Mouse (Mus musculus): ENCODE data around the gene Rprd1b.
"Not testable (repeated sequence)": the region's sequence is repeated elsewhere in the genome, so short reads cannot be mapped to it uniquely, and the experiment has no call there.

The Rprd1b gene

DNA sequence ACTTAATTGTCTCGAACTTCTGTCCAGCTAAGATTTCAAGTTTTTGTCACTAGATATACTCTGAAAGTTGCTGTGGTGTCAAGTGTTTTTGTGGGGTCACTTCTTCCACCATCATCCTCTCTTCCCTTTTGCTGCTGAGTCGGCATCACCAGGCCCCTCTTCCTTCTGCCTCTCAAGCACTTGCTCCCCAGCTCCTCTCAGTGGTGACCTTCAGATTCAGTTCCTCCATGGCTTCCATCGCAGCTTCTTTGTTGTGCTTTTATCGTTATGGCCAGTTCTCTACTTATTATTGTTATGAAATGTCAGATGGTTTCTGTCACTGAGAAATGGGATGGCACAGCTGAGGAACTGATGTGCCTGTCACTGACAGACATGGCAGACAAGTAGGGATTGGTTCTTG, 17.9 kb downstream of the Rprd1b start:
- DNase-seq, result no peak

DNA sequence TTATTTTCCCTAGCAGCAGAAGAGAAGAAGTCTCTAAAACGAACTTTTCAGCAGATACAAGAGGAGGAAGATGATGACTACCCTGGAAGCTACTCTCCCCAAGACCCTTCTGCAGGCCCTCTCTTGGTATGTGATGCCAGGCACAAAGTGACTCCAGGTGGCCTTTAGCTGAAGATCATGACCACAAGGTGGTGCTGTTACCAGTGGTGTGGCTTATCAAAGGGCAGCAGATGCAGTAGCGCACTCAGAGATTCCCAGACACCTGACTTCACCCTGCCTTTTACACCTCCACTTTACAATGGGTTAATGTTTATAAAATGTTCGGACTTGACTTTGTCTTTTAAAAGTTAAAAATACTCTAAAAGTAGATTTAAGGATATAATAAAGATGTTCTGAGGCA, 19.6 kb downstream of the Rprd1b start:
- peak; percentile 69 to 83 for DNase-seq

DNA sequence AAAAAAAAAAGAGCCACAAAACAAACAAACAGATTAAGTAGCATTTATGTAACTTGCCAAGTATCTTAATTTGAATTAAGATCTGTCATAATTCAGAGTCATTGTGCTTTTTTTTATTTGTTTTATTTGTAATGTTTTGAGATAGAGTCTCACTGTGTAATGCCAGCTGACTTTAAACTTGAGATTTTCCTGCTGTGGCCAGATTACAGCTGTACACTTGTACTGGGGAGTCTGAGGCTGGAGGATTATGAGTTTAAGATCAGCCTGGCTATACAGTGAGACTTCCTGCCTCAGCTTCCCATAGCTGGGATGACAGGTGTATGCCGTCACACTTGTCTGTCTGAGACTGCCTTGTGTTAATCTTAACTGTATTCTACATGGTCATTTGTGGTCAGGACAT, 20.4 kb downstream of the Rprd1b start:
- DNase-seq, result no peak

DNA sequence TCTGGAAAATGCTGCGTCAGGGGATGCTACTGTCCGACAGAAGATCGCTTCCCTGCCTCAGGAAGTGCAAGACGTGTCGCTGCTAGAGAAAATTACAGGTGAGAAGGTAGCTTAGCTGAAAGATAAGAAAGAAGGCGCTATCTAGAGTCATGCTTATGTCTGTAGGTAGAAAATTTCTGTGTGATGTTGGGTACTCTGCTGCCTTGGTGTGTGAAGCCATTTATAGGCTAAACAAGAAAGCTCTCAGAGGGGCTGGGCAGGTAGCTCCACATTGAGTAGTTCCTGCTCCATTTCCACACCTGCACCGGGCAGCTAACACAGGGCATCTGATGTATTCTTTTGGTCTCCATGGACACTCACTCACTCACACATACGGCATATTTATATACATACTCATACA, 21.8 kb downstream of the Rprd1b start:
- DNase-seq, result no peak

DNA sequence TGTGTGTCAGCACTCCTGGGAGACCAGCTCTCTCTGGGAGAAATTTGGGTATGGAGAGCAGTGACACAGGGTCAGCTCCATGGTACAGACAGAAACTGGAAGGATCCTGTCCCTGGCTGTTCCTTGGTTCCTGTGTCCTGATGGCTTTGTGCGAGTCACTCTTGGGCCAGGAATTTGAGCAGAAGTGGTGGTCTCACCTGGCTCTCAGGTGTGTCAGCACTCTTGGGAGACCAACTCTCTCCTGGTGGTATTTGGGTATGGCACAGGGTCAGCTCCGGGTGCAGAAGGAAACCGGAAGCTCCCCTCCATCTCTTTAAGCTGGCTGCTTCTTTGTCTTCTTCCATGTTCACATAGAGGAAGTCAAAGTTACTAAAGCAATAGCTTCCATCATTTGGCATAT, 26.3 kb downstream of the Rprd1b start:
- no peak for DNase-seq

DNA sequence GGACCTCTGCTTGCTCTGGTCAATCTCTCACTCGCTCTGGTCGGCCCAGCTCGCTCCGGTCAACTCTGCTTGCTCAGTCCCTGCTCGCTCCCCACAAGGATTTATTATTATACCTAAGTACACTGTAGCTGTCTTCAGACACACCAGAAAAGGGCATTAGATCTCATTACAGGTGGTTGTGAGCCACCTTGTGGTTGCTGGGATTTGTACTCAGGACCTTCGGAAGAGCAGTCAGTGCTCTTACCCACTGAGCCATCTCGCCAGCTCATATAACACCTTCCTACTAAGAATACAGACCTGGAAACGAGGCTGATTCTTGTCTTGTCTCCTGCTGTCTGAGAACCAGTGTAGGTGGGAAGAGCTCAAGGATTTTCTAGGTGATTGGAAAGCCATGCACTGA, 27.1 kb downstream of the Rprd1b start:
- not testable (repeated sequence) for DNase-seq

DNA sequence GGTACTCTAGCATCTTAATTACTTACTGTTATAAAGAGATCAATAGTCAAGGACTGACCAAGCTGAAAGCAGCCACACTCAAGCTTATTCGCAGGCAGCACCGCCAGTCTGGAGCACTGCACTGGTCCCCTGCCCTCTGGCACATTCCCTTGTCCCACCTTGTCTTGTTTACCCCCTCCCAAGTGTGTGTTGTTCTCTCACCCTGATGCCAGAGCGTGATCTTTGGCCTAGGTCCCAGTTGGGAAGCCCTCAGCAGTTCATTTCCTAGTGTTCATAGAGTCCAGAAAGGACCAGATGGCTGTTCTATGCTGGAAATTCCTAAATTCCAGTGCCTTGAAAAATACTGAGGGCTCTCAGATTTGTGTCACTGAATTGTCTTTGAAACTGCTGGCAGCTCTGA, 28.7 kb downstream of the Rprd1b start:
- no peak for DNase-seq

DNA sequence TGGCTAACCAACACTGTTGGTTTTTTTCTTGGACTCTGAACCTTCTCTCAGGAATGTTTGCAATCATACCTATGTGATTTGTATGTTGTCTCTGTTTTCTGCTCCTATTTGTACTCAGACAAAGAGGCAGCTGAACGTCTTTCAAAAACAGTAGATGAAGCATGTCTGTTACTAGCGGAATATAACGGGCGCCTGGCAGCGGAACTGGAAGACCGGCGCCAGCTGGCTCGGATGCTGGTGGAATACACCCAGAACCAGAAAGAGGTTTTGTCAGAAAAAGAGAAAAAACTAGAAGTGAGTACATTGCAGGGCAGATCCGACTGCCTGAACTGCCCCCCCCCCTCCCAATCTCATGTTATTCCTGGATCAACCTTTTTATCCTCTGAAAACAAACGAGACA, 30.2 kb downstream of the Rprd1b start:
- DNase-seq, result no peak

DNA sequence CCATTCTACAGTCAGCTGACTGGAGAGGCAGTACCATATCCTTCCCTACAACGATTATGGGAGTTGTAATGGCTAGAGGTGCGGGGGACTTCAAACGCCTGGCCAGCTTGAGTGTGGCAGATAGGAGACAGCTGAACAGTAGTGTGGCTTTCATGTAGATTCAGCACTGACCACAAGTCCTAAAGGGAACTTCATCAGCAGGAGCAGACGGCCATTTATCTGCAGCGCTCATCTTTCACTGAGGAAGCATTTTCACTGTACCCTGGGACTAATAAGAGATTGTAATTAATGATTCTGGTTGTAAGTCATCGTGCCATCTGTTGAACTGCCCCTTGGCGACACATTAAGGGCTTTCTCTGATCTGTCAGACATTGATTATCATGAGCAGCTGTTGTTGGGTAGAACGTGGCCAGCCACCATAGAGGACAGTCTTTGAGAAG, 31.4 kb downstream of the Rprd1b start:
- DNase-seq, result no peak

DNA sequence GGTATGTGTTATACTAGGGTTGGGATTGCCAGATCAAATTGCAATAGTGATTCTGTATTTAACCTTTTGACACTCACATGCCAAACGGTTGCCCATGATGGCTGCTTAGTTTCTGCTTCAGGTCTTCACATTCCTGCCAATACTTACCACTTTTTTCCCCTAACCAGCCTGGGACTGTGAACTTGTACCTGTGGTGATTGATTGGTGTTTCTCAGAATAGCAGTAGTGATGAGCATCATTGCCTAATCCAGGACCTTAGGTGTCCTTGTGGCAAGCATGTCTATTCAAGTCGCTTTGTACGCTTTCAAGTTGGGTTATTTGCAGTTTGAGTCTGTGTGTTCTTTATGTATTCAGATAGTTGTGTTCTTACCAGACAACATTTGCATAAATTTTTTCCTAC, 34.7 kb downstream of the Rprd1b start:
- no peak for DNase-seq

DNA sequence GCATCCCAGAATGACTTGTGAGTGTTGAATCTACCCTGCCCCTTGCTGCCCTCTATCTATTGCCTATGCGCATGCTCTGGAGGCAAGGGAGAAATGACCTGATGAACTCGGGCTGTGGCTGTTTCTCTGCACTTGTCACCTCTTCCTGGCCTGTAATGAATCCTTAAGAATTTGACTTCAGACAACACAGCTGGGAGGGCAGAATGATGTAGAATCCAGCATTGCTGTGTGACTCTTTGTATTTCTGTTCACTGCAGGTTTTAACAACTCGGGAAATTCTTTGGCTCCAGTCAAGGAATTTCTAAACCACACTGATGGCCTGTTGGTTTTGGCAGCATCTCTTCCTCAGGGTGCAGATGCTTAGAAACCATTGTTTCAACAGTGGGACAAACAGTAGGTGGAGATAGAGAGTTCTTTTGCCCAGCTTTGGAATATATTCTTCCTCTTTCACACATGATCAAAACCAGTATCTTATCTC, 36.3 kb downstream of the Rprd1b start:
- peak in 1 of 2 experiments; percentile 25 for DNase-seq

DNA sequence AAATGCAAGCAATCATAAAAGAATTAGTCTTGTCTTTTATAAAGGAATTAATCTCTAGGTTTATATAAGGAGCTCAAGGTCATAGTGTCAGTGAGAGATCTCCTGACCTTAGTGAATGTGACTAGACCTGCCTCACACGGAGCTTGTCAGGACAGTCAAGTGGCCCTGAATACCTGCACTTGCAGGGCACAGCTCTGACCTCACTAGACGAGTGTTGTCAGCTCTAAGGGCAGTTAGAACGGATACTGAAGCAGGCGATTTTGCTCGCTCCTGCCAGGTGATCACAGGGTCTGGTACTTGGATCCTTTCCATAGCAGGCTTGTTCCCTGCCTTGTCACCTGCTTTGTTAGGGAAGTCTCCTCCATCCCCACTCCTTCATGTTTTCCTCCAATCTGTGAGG, 36.8 kb downstream of the Rprd1b start:
- no peak for DNase-seq

DNA sequence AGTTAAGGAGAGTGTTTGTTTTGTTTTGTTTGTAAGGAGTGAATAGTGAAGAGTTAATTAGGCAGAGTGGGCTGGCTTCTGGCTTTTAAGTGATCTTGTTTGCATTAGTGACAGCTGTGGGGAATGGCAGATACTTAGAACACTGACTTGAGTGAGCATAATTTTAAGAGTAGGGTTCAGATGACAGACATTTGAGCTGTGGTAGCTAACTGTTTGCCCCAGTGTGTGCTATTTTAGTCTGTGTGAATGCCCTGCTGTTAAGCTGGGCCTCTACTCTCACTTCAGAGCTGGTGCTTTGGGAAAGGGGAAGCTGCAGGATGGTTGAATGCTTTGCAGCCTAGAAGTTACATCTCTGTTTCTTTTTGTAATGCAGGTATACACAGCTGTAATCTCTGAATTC, 38.2 kb downstream of the Rprd1b start:
- DNase-seq, result no peak

DNA sequence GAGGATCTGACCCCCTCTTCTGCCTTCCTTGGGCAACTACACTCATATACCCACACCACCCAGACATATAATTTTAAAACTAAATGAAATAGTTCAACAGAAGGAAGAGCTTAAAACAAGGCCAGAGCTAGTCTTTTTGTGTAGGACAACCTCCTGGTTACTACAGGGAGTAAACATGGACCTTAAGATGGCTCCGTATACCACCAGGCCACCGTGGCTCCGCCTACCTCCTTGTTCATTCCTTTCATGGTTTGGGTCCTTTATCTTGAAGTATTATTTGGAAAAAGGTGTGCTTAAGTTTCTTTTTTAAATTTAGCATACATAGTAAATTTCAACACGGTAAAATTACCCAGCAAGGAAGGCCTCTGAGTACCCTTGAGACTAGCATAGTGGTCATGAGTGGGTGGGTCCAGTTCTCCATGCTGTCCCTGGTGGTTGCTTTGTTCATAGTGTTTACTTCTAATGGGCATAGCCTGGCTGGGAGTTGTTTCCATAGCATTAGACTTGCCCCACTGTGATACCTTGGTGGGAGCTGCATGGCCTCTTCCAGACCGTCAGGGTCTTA, 39.0 kb downstream of the Rprd1b start:
- no peak for DNase-seq

DNA sequence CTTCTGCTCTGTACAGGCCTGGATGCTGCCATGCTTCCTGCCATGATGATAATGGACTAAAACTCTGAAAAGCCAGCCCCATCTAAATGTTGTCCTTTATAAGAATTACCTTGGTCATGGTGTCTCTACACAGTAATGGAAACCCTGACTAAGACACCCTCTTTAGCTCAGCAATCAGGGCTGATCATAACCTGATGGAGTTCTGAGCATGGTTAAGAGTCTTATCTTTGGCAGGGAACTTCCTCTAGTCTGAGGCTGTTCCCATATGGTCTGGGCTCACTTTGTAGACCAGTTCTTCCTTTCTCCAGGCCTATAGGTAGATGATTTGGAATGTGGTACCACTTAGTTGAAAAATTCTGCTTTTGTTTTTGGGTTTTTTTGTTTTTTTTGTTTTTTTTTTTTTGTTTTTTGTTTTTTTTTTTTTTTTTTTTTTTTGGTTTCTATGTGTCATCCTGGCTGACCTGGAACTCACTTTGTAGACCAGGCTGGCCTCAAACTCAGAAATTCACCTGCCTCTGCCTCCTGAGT, 40.2 kb downstream of the Rprd1b start:
- DNase-seq, result no peak

DNA sequence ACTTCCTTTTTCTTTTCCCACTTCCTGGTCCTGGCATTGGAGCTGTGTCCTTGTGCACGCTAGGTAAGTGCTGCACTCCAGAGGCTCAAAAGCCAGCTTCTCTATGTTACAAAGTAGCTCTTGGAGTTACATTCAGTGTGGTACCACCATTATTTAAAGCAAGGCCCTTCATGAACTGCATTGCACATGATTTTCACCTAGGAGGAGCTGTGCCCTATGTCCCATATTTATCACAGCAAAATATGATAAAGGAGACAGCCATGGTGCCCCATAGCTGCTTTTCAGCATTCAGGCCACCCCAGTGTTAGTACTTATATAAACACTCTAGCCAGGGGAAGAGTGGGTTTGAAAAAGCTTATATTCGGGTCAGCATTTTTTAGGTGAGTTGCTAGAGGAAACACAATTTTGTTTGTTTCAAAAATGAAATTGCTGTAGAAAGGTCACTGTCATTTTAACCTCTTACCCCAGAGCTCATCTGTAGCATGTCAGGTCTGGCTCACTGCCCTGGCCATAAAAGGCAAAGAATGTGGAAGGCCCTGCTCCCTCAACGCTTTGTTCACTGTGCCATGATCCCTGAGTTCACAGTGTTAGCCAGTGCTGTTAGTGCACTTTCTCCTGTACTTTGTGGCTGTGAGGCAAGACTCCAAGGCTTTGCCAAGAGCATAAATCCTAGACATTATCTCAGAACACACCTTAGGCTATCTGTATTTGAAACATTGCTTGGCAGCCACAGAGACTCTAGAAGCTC, 42.8 kb downstream of the Rprd1b start:
- peak; percentile 83 to 88 for DNase-seq

DNA sequence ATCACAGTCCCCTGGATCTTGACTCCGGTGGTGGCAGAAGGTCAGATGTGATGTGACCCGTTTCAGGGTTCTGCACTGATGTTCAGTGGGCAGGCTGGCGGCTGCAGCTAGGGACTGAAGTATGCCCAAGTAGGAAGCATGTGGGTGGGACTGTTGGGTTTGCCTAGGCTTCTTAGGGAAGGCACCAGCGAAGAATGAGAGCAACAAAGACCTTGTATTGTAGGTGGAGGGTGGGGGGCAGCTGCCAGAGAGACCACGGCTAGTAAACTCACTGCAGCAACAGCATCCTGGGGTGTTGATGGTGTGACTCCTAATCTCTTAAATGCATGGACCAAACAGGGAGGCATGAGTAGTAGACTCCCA, 43.3 kb downstream of the Rprd1b start:
- DNase-seq, result peak; percentile 30 to 51

DNA sequence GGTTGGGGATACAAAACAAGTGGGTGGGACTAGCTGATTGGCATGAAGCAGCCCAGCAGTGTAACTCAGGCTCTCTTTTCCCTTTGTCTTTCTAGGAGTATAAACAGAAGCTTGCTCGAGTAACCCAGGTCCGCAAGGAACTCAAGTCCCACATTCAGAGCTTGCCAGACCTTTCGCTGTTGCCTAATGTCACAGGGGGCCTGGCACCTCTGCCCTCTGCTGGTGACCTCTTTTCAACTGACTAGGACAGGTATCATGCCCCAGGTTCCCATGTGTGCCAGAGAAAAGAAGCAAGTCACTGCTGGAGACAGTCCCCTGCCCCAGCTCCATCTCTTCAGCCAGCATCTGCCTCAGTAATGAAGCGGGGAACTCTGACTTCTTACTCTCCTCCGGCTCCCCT, 46.5 kb downstream of the Rprd1b start:
- no peak for DNase-seq

DNA sequence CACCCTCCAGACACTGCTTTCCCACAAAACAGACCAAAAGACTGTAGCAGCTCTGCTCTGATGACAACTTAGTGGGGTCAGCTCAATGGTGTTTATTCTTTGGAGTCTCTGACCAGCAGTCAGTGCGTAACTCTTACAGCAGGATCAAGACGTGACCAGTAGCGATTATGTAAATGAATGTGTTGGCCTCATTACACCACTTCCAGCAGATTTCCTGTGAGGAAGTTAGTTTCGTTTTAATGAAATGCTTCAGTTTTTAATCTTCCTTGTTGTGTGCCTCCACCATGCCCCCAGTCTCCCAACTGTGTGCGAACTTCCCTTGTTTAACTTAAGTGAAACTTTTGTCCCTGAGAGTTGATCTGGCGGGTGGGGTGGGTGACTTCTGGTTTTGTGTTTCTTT, 48.4 kb downstream of the Rprd1b start:
- DNase-seq, result no peak

DNA sequence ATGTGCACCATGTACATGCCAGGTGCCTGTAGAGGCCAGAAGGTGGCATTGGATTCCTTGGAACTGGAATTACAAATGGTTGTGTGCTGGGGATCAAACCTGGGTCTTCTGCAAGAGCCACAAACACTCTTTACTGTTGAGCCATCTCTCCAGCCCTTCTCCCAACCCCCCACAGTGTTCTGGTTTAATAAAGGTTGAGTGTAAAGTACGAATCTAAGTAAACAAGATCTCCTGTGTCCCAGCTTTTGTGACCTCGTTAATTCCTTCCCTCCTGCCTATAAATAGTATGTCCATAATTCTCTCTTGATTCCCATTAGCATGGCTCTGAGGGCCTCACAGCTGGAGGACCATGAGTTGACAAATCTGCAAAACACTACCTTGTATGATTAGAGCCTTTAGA, 49.7 kb downstream of the Rprd1b start:
- DNase-seq, result no peak

DNA sequence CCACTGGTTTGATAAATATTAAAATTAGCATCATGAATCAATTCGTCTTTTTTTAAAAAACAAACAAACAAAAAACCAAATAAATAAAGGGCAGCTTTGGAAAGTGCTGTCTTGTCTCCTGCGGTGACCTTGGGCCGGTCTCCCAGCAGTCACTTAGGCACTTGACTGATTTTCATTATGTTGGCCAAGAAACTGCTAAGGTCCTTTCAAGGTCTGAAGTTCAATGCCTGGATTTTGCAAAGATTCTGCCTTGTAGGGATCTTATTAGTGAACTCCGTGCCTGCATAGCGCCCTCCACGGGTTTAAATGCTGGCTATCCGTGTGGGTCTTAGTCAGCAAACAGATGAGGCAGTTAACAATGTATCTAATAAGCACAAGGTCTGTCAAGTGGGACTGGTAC, 50.7 kb downstream of the Rprd1b start:
- DNase-seq, result peak; percentile 68 to 73

DNA sequence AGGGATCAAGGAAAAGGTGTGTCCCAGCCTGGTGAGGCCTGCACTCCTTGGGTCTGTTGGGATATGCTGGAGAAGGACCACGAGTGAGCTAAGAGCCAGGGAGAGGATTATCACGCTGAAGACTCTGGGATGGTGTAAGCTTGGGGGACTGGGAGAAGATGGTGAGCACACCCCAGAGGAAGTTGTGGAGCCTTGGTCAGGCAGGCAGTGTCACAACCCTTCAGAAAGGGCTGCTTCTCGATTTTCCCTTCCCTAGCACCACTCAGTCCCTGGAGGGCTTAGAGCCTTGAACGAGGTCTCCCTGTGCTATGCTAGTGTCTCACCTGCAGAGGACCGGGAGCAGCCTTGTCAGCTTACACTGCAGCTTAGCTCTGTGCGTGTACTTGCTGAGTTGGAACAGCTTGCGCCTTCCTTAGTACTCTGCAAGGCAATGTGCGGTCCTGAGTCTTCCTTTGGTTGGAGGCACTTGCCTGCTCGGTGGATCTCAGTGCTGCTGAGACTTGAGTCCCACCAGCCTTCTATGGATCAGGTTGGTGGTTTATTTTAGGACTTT, 51.6 kb downstream of the Rprd1b start:
- DNase-seq, result peak; percentile 27 to 62

DNA sequence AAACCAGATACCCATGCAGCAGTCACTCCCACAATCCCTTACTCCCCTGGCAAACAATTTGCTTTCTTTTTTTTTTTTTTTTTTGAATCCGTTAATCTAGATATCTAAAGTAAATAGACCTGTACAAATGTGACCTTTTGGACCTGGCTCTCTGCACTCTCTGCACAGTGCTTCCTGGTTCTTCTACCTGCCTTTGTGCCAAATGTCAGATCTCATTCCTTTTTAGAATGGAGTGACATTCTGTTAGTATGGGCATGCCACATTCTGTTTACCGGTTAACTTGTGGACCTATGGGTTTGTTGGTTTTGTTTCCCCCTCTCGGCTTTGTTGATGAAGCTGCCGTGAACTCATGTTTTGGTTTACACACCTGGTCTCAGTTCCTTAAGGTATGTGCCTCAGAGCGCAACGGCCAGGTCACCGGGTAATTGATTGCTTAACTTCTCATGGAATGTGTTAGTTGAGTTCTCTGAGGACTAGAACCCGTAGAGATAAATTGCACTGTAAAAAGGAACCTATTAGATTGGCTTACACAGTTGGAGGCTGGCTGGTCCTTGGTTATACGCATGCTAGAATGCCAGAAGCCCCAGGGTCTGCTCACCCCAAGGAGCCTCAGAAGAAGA, 52.4 kb downstream of the Rprd1b start:
- DNase-seq, result no peak

DNA sequence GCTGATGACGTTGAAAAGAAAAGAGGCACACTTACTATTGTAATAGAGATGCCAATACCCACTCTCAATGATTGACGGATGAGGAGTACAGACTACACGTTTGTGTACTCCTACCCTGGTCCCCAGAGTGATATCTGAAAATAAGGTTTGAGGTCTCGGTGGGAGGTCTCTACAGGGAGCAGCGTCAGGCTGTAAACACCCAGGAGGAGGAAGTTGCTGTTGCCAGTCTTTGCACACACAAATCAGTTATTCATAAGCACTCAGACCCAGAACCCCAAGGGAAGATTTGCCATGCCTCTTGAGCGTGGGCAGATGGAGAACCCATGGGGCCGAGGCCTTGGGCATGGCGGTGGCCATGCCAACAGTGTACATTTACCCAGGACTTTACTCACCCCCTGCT, 56.2 kb downstream of the Rprd1b start:
- no peak for DNase-seq

Measured in kidney, postnatal 25 days (tissue).